Mouse (Mus musculus) lung, adult 2 months (tissue): ENCODE measurements around the gene Cry2.

Source experiments
- CTCF ChIP-seq: fragments of 200-500 bp; IDR thresholded peaks from 2 replicates; pipeline ENCODE4 v1.5.1; 2011; ENCODE audit warnings: mild to moderate bottlenecking, low read length, control low read depth; ENCODE audit not compliant: insufficient read depth
- POLR2A ChIP-seq: fragments of 200-500 bp; IDR thresholded peaks from 2 replicates; pipeline ENCODE4 v1.6.1; 2011; ENCODE audit warnings: low read depth, mild to moderate bottlenecking, control low read depth, low read length, borderline replicate concordance; ENCODE audit errors: extremely low read depth

DNA sequence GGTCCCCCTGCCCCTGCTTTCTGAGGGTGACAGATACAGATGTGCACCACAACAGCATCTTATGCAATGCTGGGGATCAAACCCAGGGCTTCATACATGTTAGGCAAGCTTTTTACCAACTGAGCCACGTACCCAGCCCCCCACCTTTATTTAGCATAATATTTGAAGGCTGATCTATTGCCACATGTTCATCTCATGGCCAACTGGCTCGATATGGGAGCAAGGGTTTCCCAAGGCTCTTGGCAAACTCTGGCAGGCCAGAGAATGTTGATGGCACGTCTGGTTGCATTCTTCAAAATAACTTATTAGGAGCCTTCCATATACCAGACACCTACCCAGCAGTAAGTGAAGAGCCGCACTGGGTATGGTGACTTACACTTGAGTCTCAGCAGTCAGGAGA is 9.5 kb upstream of the Cry2 start:
- TF ChIP-seq CTCF (no peak), POLR2A (no peak)
